Mouse (Mus musculus): ENCODE results near the gene Rcc1. TPM values are rescaled to one million over a fixed set of nuclear protein-coding genes. Genes with fewer than 3 reads are reported as not detected.
"Not testable (repeated sequence)": the region's sequence is repeated elsewhere in the genome, so short reads cannot be mapped to it uniquely, and the experiment has no call there.

Rcc1 gene
- polyA plus RNA-seq, 1 experiment from 2014 or later = 40.0 TPM

- TF ChIP-seq CTCF (IDR thresholded peaks at IDR 0.05; ENCODE audit: low read depth) = no peak
- no peak for DNase-seq (ENCODE audit: low spot score)
- 0 out of 2 replicates have a peak, but pooled peaks have one; percentile 9 for ATAC-seq (replicated peaks; ENCODE audit: low FRiP score, low read depth)
- Histone ChIP-seq H3K36me3 (ENCODE audit: insufficient read depth, low read length) (no peaks in the 10 kb centered on the region; the same call in 1 of the 2 replicates), H3K9ac (ENCODE audit: low read depth, low read length) (no peak overlapping the region), H3K4me1 (replicated peaks; ENCODE audit: insufficient read depth, low read length) (peaks cover 5% of the 10 kb centered on the region), H3K4me3 (replicated peaks; ENCODE audit: low read depth, low read length) (no peak overlapping the region), H3K9me3 (replicated peaks; ENCODE audit: low read length) (no peaks in the 10 kb centered on the region), H3K4me2 (ENCODE audit: low read length) (no peak overlapping the region), H3K27me3 (ENCODE audit: insufficient read depth, low read length) (no peaks in the 10 kb centered on the region), H3K27ac (no peak overlapping the region)
- 79% methylated on average over 8 of the region's 8 CpGs for WGBS
These were observed 48.1 kb downstream of the Rcc1 start for GRCm38 (mm10) chr4:132305276-132305675.

DNA sequence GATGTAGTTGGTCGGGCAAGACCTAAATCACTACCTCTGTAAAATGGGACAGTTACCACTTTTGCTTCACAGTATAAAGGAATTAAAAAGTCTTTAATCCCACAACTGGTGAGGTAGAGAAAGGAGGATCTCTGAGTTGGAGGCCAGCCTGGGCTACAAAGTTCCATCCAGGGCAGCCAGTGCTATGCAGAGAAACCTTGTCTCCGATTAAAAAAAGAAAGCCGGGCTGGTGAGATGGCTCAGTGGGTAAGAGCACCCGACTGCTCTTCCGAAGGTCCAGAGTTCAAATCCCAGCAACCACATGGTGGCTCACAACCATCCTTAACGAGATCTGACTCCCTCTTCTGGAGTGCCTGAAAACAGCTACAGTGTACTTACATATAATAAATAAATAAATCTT lies 49.9 kb downstream of the Rcc1 start:
- not testable (repeated sequence) for H3K27ac ChIP-seq; ATAC-seq (replicated peaks; ENCODE audit: low FRiP score, low read depth); H3K36me3 ChIP-seq (ENCODE audit: insufficient read depth, low read length); H3K4me1 ChIP-seq (replicated peaks; ENCODE audit: insufficient read depth, low read length); H3K9me3 ChIP-seq (replicated peaks; ENCODE audit: low read length); H3K27me3 ChIP-seq (ENCODE audit: insufficient read depth, low read length); DNase-seq (ENCODE audit: low spot score)
- Histone ChIP-seq H3K4me3 (replicated peaks; ENCODE audit: low read depth, low read length) (peak overlapping the region; percentile 36), H3K9ac (ENCODE audit: low read depth, low read length) (peak overlapping the region; percentile 57), H3K4me2 (ENCODE audit: low read length) (peak overlapping the region; percentile 61)
- TF ChIP-seq CTCF (IDR thresholded peaks at IDR 0.05; ENCODE audit: low read depth) = 0 out of 2 replicates have a peak, but pooled peaks have one; percentile 2
- WGBS = 38% methylated on average over 6 of the region's 6 CpGs

DNA sequence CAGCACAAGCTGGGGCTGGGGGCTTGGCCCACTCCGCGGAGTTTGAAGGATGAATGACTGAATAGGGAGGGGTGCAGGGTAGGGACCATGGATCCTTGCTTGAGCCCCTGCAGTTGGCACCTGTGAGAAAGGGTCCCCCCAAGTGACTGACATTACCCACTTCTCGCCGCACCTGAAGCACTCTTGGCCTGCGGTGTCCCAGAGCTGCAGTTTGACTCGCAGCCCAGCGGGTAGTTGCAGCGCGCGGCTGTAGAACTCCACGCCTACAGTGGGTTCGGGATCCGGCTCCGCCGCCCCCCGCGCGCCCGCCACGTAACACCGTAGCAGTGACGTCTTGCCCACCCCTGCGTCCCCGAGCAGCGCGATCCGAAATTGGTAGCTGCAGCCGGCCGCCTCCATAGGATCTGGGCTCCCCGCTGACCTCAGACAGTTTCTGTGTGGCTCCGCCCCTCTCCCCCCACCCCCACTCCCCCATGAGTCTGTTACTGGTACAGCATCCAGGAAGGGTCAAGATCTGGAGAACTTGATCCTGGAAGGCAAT lies 50.4 kb downstream of the Rcc1 start, which contains the start of gene Rab42:
Gene Rab42 (minus strand): TSS at position 447 of the 541 bp plus-strand sequence.
- H3K4me3 ChIP-seq (replicated peaks; ENCODE audit: low read depth, low read length) = peak within 1 kb of the TSS; percentile 36
- 0 out of 2 replicates have a peak within 1 kb of the TSS, but pooled peaks have one; percentile 21 for H3K27ac ChIP-seq
- TF ChIP-seq CTCF (IDR thresholded peaks at IDR 0.05; ENCODE audit: low read depth) = peak; percentile 3; the same call in 1 of the 2 replicates
- H3K9ac ChIP-seq (ENCODE audit: low read depth, low read length) = peak within 1 kb of the TSS; percentile 57
- WGBS = 2% methylated on average over 31 of the region's 31 CpGs
- peak within 1 kb of the TSS; percentile 61 for H3K4me2 ChIP-seq (ENCODE audit: low read length)
- no peaks in the 10 kb centered on the region for H3K36me3 ChIP-seq (ENCODE audit: insufficient read depth, low read length)
- ATAC-seq (replicated peaks; ENCODE audit: low FRiP score, low read depth) (peak; percentile 77), DNase-seq (ENCODE audit: low spot score) (peak; percentile 81)
- H3K4me1 ChIP-seq (replicated peaks; ENCODE audit: insufficient read depth, low read length) = no peaks in the 10 kb centered on the region
- no peaks in the 10 kb centered on the region for H3K27me3 ChIP-seq (ENCODE audit: insufficient read depth, low read length)
- no peaks in the 10 kb centered on the region for H3K9me3 ChIP-seq (replicated peaks; ENCODE audit: low read length)

DNA sequence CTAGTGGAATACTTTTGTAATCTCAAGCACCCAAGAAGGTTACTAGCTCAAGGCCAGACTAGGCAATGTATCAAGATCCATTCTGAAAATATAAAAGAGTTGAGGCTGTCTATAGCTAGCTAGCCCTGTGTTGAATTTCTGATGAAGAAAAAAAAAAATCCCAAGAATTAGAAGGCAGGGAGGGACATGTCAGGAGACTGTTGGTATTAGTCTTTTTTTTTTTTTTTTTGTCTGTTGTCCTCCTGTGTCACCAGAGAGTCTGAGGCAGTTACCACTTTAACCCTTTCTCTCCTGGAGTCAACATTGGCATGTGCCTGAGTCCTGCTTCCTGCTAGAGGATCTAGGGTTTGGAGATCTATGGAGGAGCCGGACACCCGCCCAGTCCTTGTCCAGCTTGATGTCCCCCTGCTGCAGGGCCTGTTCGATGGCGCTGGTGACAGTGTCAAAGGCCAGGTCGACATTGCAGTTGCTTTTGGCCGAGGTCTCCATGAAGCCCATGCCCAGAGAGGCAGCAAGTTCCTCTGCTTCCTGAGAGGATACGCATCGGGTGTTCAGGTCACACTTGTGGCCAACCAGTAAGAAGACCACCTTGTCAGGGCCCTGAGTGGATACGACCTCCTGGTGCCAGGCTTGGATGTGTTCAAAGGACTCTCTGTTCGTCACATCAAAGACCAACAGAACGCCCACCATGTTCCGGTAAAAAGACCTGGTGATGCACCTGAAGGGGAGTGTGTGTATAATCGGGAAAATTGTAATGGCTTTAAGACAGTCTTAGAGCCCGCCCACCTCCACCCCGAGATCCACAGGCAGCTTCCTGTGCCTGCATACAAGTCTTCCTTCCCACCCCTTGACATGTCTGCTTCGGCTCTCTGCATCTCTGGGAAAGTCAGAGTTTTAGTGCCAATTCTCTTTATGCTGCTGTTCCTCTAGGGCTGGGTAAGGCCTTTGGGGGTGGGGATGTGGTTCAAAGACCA lies 51.2 kb downstream of the Rcc1 start:
- Histone ChIP-seq H3K9me3 (replicated peaks; ENCODE audit: low read length) (no peaks in the 10 kb centered on the region), H3K27me3 (ENCODE audit: insufficient read depth, low read length) (no peaks in the 10 kb centered on the region), H3K27ac (0 out of 2 replicates have a peak overlapping the region, but pooled peaks have one; percentile 21), H3K4me2 (ENCODE audit: low read length) (peak overlapping the region; percentile 61), H3K9ac (ENCODE audit: low read depth, low read length) (peak overlapping the region; percentile 57), H3K4me1 (replicated peaks; ENCODE audit: insufficient read depth, low read length) (no peaks in the 10 kb centered on the region), H3K4me3 (replicated peaks; ENCODE audit: low read depth, low read length) (peak overlapping the region; percentile 36), H3K36me3 (ENCODE audit: insufficient read depth, low read length) (no peaks in the 10 kb centered on the region)
- 57% methylated on average over 16 of the region's 16 CpGs for WGBS
- no peak for TF ChIP-seq CTCF (IDR thresholded peaks at IDR 0.05; ENCODE audit: low read depth)
- ATAC-seq (replicated peaks; ENCODE audit: low FRiP score, low read depth) (no peak), DNase-seq (ENCODE audit: low spot score) (peak; percentile 28)

GRCm38 (mm10) chr4:132301486-132301885 lies 51.9 kb downstream of the Rcc1 start:
- Histone ChIP-seq H3K4me2 (ENCODE audit: low read length) (no peak overlapping the region), H3K27me3 (ENCODE audit: insufficient read depth, low read length) (no peaks in the 10 kb centered on the region), H3K4me3 (replicated peaks; ENCODE audit: low read depth, low read length) (no peak overlapping the region), H3K36me3 (ENCODE audit: insufficient read depth, low read length) (no peaks in the 10 kb centered on the region), H3K9me3 (replicated peaks; ENCODE audit: low read length) (no peaks in the 10 kb centered on the region), H3K27ac (no peak overlapping the region), H3K4me1 (replicated peaks; ENCODE audit: insufficient read depth, low read length) (no peaks in the 10 kb centered on the region), H3K9ac (ENCODE audit: low read depth, low read length) (no peak overlapping the region)
- DNase-seq (ENCODE audit: low spot score) (no peak), ATAC-seq (replicated peaks; ENCODE audit: low FRiP score, low read depth) (no peak)
- no peak for TF ChIP-seq CTCF (IDR thresholded peaks at IDR 0.05; ENCODE audit: low read depth)
- 84% methylated on average over 6 of the region's 6 CpGs for WGBS

- Histone ChIP-seq H3K4me3 (replicated peaks; ENCODE audit: low read depth, low read length) (no peak overlapping the region), H3K27me3 (ENCODE audit: insufficient read depth, low read length) (no peaks in the 10 kb centered on the region), H3K27ac (no peak overlapping the region), H3K4me2 (ENCODE audit: low read length) (no peak overlapping the region), H3K9ac (ENCODE audit: low read depth, low read length) (no peak overlapping the region), H3K4me1 (replicated peaks; ENCODE audit: insufficient read depth, low read length) (no peaks in the 10 kb centered on the region), H3K9me3 (replicated peaks; ENCODE audit: low read length) (no peaks in the 10 kb centered on the region), H3K36me3 (ENCODE audit: insufficient read depth, low read length) (no peaks in the 10 kb centered on the region)
- no peak for TF ChIP-seq CTCF (IDR thresholded peaks at IDR 0.05; ENCODE audit: low read depth)
- 84% methylated on average over 1 of the region's 1 CpGs for WGBS
- DNase-seq (ENCODE audit: low spot score) (no peak), ATAC-seq (replicated peaks; ENCODE audit: low FRiP score, low read depth) (no peak)
These were observed 53.6 kb downstream of the Rcc1 start for GRCm38 (mm10) chr4:132299849-132300248.
